Mouse (Mus musculus) hindbrain, embryonic 14.5 days (tissue): ENCODE data around the gene Slc23a3. TPM values are rescaled to one million over a fixed set of nuclear protein-coding genes. Genes with fewer than 3 reads are reported as not detected.

ENCODE experiments used
- polyA plus RNA-seq: library from polyadenylated mRNA; unstranded; fragments of >200 nt; fragmentation: Nextera tagmentation; extraction: Ambion mirVana; gene quantifications from 2 replicates; pipeline ENCODE4 v1.2.1, GENCODE M21; 2014

Gene Slc23a3
- polyA plus RNA-seq, 1 experiment from 2014 or later: not detected

Other genes with a start within 250 kb of the Slc23a3 start
- gene Fev, start 248.5 kb downstream of the Slc23a3 start, polyA plus RNA-seq: 5.2 and 5.8 TPM in 2 replicates
- 2.0 and 2.1 TPM in 2 replicates for gene Cryba2, start 240.7 kb downstream of the Slc23a3 start, polyA plus RNA-seq
- 1.2 and 1.4 TPM in 2 replicates for gene Cfap65, start 198.3 kb downstream of the Slc23a3 start, polyA plus RNA-seq
- gene Ihh, start 182.2 kb downstream of the Slc23a3 start, polyA plus RNA-seq: 0.32 and 0.35 TPM in 2 replicates
- 6.8 and 7.5 TPM in 2 replicates for gene Nhej1, start 8.7 kb downstream of the Slc23a3 start, polyA plus RNA-seq
- 42.4 and 47.4 TPM in 2 replicates for gene Cnppd1, start 8.8 kb upstream of the Slc23a3 start, polyA plus RNA-seq
- gene Retreg2, start 8.9 kb upstream of the Slc23a3 start, polyA plus RNA-seq: 136 and 156 TPM in 2 replicates
- 36.7 and 38.0 TPM in 2 replicates for gene Zfand2b, start 34.8 kb upstream of the Slc23a3 start, polyA plus RNA-seq
- gene Abcb6, start 46.5 kb upstream of the Slc23a3 start, polyA plus RNA-seq: 39.0 and 39.7 TPM in 2 replicates
- gene Ankzf1, start 58.3 kb upstream of the Slc23a3 start, polyA plus RNA-seq: 16.7 and 18.4 TPM in 2 replicates
- 53.6 and 59.5 TPM in 2 replicates for gene Atg9a, start 58.3 kb upstream of the Slc23a3 start, polyA plus RNA-seq
- 15.8 and 19.5 TPM in 2 replicates for gene Glb1l, start 76.9 kb upstream of the Slc23a3 start, polyA plus RNA-seq
- gene Stk16, start 76.9 kb upstream of the Slc23a3 start, polyA plus RNA-seq: 121 and 128 TPM in 2 replicates
- gene Tuba4a, start 86.0 kb upstream of the Slc23a3 start, polyA plus RNA-seq: 13.8 and 20.8 TPM in 2 replicates
- gene A630095N17Rik, start 98.2 kb upstream of the Slc23a3 start, polyA plus RNA-seq: not detected in 2 replicates
- 39.5 and 45.2 TPM in 2 replicates for gene Dnajb2, start 102.5 kb upstream of the Slc23a3 start, polyA plus RNA-seq
- gene Ptprn, start 130.6 kb upstream of the Slc23a3 start, polyA plus RNA-seq: 26.1 and 34.8 TPM in 2 replicates
- gene Resp18, start 144.5 kb upstream of the Slc23a3 start, polyA plus RNA-seq: 232 and 253 TPM in 2 replicates
- gene Dnpep, start 184.1 kb upstream of the Slc23a3 start, polyA plus RNA-seq: 132 and 141 TPM in 2 replicates
- gene Des, start 226.4 kb upstream of the Slc23a3 start, polyA plus RNA-seq: 1.0 and 1.7 TPM in 2 replicates
- 18.0 and 22.9 TPM in 2 replicates for gene Speg, start 241.4 kb upstream of the Slc23a3 start, polyA plus RNA-seq